Comparison of ENCODE assay signal across 18 mouse cellular contexts in the genomic region with DNA sequence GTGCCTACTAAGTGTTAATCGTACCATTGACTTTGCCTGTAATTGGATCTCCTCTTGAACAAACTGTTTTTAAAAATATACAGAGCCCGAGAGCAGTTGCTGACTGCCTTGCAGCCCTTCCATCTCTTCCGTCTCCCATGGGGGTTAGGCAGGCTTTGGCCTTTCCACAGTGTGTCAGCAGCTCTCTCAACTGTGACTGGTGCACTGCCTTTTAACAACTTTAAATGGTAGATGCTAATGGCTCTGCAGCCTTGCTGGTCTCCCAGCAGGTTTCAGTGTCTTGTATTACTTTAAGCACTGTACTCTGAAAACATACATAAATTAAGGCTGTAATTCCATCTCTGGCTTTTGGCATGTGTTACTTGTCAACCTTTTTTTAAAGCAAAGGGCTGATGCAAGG.
DNase-seq lines count a peak whose midpoint lies in the region; ATAC-seq and TF ChIP-seq lines count a peak whose summit lies in the region.
"Had no signal": no experiment of that assay in that cellular context is flagged by ENCODE, and none has a peak within 500 bp of the region (broad histone marks: within the 10 kb centered on the region; RNA-seq: fewer than 3 reads in every experiment).

No protein-coding gene starts in this region.

- no peaks in the 10 kb centered on the region for H3K4me1 ChIP-seq in hindbrain, embryonic 10.5 days (replicated peaks)
- no peaks in the 10 kb centered on the region for H3K4me1 ChIP-seq in hindbrain, postnatal 0 days (ENCODE audit: insufficient read depth, low read length)
- no peaks in the 10 kb centered on the region for H3K4me1 ChIP-seq in neural tube, embryonic 12.5 days
- H3K4me1 ChIP-seq in neural tube, embryonic 15.5 days = no peaks in the 10 kb centered on the region
- no peaks in the 10 kb centered on the region for H3K4me1 ChIP-seq in hindbrain, embryonic 11.5 days (replicated peaks; ENCODE audit: control insufficient read depth, insufficient read depth, low read length)
- H3K4me1 ChIP-seq in midbrain, embryonic 16.5 days (ENCODE audit: control insufficient read depth, insufficient read depth, low read length) = no peaks in the 10 kb centered on the region
- H3K4me1 ChIP-seq in cerebellum, adult 2 months (ENCODE audit: control insufficient read depth, insufficient read depth, low read length) = no peaks in the 10 kb centered on the region
- H3K4me1 ChIP-seq: heart, embryonic 13.5 days had no signal

- WGBS in hindbrain, embryonic 10.5 days = 54% methylated on average over 3 of the region's 3 CpGs
- 54% methylated on average over 3 of the region's 3 CpGs for WGBS in hindbrain, postnatal 0 days
- WGBS in neural tube, embryonic 12.5 days = 69% methylated on average over 3 of the region's 3 CpGs
- WGBS in neural tube, embryonic 15.5 days = 53% methylated on average over 3 of the region's 3 CpGs
- 58% methylated on average over 3 of the region's 3 CpGs for WGBS in hindbrain, embryonic 11.5 days
- WGBS in midbrain, embryonic 16.5 days = 61% methylated on average over 3 of the region's 3 CpGs
- WGBS in cerebellum, adult 2 months = 64% methylated on average over 3 of the region's 3 CpGs

- no peaks in the 10 kb centered on the region for H3K36me3 ChIP-seq in hindbrain, embryonic 10.5 days
- H3K36me3 ChIP-seq in hindbrain, postnatal 0 days (ENCODE audit: insufficient read depth, low read length) = no peaks in the 10 kb centered on the region
- H3K36me3 ChIP-seq in neural tube, embryonic 12.5 days = no peaks in the 10 kb centered on the region
- no peaks in the 10 kb centered on the region for H3K36me3 ChIP-seq in neural tube, embryonic 15.5 days
- no peaks in the 10 kb centered on the region for H3K36me3 ChIP-seq in hindbrain, embryonic 11.5 days (ENCODE audit: control insufficient read depth, insufficient read depth, low read length)
- H3K36me3 ChIP-seq in midbrain, embryonic 16.5 days (ENCODE audit: control insufficient read depth, insufficient read depth, low read length) = no peaks in the 10 kb centered on the region
- H3K36me3 ChIP-seq: heart, embryonic 13.5 days had no signal

- H3K4me2 ChIP-seq in hindbrain, postnatal 0 days (ENCODE audit: low read depth, low read length) = no peak overlapping the region
- H3K4me2 ChIP-seq in neural tube, embryonic 12.5 days (replicated peaks) = no peak overlapping the region
- H3K4me2 ChIP-seq in neural tube, embryonic 15.5 days = no peak overlapping the region
- H3K4me2 ChIP-seq in hindbrain, embryonic 11.5 days (replicated peaks; ENCODE audit: low read depth, low read length) = no peak overlapping the region
- no peak overlapping the region for H3K4me2 ChIP-seq in midbrain, embryonic 16.5 days (ENCODE audit: low read length)
- H3K4me2 ChIP-seq: heart, embryonic 13.5 days had no signal

- no peaks in the 10 kb centered on the region for H3K9me3 ChIP-seq in hindbrain, embryonic 10.5 days
- H3K9me3 ChIP-seq in hindbrain, postnatal 0 days (ENCODE audit: low read length) = no peaks in the 10 kb centered on the region
- no peaks in the 10 kb centered on the region for H3K9me3 ChIP-seq in neural tube, embryonic 12.5 days
- H3K9me3 ChIP-seq in neural tube, embryonic 15.5 days (replicated peaks) = no peaks in the 10 kb centered on the region
- H3K9me3 ChIP-seq in hindbrain, embryonic 11.5 days (ENCODE audit: control insufficient read depth, low read length) = no peaks in the 10 kb centered on the region
- H3K9me3 ChIP-seq in midbrain, embryonic 16.5 days (replicated peaks; ENCODE audit: control insufficient read depth, low read length, poor library complexity, severe bottlenecking) = no peaks in the 10 kb centered on the region
- H3K9me3 ChIP-seq: heart, embryonic 13.5 days had no signal

- DNase-seq in hindbrain, embryonic 10.5 days (ENCODE audit: low spot score) = peak; percentile 3
- no peak for DNase-seq in hindbrain, postnatal 0 days (ENCODE audit: low spot score)
- peak; percentile 11 for DNase-seq in hindbrain, embryonic 11.5 days (ENCODE audit: low spot score)
- DNase-seq in B cell, adult 2 months = no peak
- DNase-seq in cerebellum, adult 2 months = no peak
- DNase-seq: adrenal gland, postnatal 36 days; cerebellum, postnatal 14 days; gastrocnemius, postnatal 36 days; kidney, adult 18-20 months; lung, adult 2 months; right cerebral cortex, postnatal 4 days had no signal

- H3K27ac ChIP-seq in hindbrain, embryonic 10.5 days = no peak overlapping the region
- no peak overlapping the region for H3K27ac ChIP-seq in hindbrain, postnatal 0 days
- H3K27ac ChIP-seq in neural tube, embryonic 12.5 days = no peak overlapping the region
- no peak overlapping the region for H3K27ac ChIP-seq in neural tube, embryonic 15.5 days (replicated peaks)
- no peak overlapping the region for H3K27ac ChIP-seq in hindbrain, embryonic 11.5 days (ENCODE audit: low read depth, low read length)
- H3K27ac ChIP-seq in midbrain, embryonic 16.5 days (ENCODE audit: low read length) = no peak overlapping the region
- no peak overlapping the region for H3K27ac ChIP-seq in cerebellum, adult 2 months (ENCODE audit: insufficient read depth, low read length)
- H3K27ac ChIP-seq: heart, embryonic 13.5 days had no signal

- no peak for TF ChIP-seq POLR2A in cerebellum, adult 2 months (IDR thresholded peaks at IDR 0.05; ENCODE audit: borderline replicate concordance, insufficient read depth, low read length)

- no peaks in the 10 kb centered on the region for H3K27me3 ChIP-seq in hindbrain, embryonic 10.5 days (ENCODE audit: insufficient read depth, poor library complexity, severe bottlenecking)
- H3K27me3 ChIP-seq in hindbrain, postnatal 0 days (ENCODE audit: insufficient read depth, low read length) = no peaks in the 10 kb centered on the region
- H3K27me3 ChIP-seq in neural tube, embryonic 12.5 days (replicated peaks) = no peaks in the 10 kb centered on the region
- H3K27me3 ChIP-seq in neural tube, embryonic 15.5 days (replicated peaks) = no peaks in the 10 kb centered on the region
- no peaks in the 10 kb centered on the region for H3K27me3 ChIP-seq in hindbrain, embryonic 11.5 days (ENCODE audit: control insufficient read depth, insufficient read depth, low read length)
- no peaks in the 10 kb centered on the region for H3K27me3 ChIP-seq in midbrain, embryonic 16.5 days (ENCODE audit: control insufficient read depth, insufficient read depth, low read depth, low read length)
- no peaks in the 10 kb centered on the region for H3K27me3 ChIP-seq in cerebellum, adult 2 months (ENCODE audit: control insufficient read depth, insufficient read depth, low read length)
- H3K27me3 ChIP-seq: heart, embryonic 13.5 days; Patski had no signal

- no peak overlapping the region for H3K9ac ChIP-seq in hindbrain, postnatal 0 days (replicated peaks; ENCODE audit: low read length)
- no peak overlapping the region for H3K9ac ChIP-seq in neural tube, embryonic 12.5 days
- no peak overlapping the region for H3K9ac ChIP-seq in neural tube, embryonic 15.5 days (replicated peaks)
- H3K9ac ChIP-seq in hindbrain, embryonic 11.5 days (ENCODE audit: low read depth, low read length) = no peak overlapping the region
- H3K9ac ChIP-seq in midbrain, embryonic 16.5 days (ENCODE audit: low read depth, low read length) = no peak overlapping the region
- H3K9ac ChIP-seq: heart, embryonic 13.5 days had no signal

- no peak for ATAC-seq in hindbrain, postnatal 0 days
- peak; percentile 65 for ATAC-seq in neural tube, embryonic 12.5 days (ENCODE audit: low FRiP score, low read depth)
- ATAC-seq in neural tube, embryonic 15.5 days (ENCODE audit: low FRiP score) = no peak
- ATAC-seq in hindbrain, embryonic 11.5 days (ENCODE audit: low FRiP score) = peak; percentile 64; the same call in 1 of the 2 replicates
- ATAC-seq in midbrain, embryonic 16.5 days = peak; percentile 51
- ATAC-seq: forebrain, embryonic 16.5 days; Patski had no signal

- H3K4me3 ChIP-seq in hindbrain, embryonic 10.5 days = no peak overlapping the region
- H3K4me3 ChIP-seq in hindbrain, postnatal 0 days (ENCODE audit: low read length) = no peak overlapping the region
- H3K4me3 ChIP-seq in neural tube, embryonic 12.5 days = no peak overlapping the region
- no peak overlapping the region for H3K4me3 ChIP-seq in neural tube, embryonic 15.5 days (replicated peaks)
- no peak overlapping the region for H3K4me3 ChIP-seq in hindbrain, embryonic 11.5 days (ENCODE audit: low read depth, low read length)
- H3K4me3 ChIP-seq in midbrain, embryonic 16.5 days (ENCODE audit: low read depth, low read length) = no peak overlapping the region
- H3K4me3 ChIP-seq in cerebellum, adult 2 months (replicated peaks; ENCODE audit: insufficient read depth, low read depth, low read length) = no peak overlapping the region
- H3K4me3 ChIP-seq: heart, embryonic 13.5 days; myocyte had no signal

- TF ChIP-seq CTCF in hindbrain, postnatal 0 days (IDR thresholded peaks at IDR 0.05; ENCODE audit: low read depth) = no peak
- no peak for TF ChIP-seq CTCF in cerebellum, adult 2 months (IDR thresholded peaks at IDR 0.05; ENCODE audit: borderline replicate concordance, insufficient read depth, low read depth, low read length)

Comparison
In these comparisons a context has a peak if more than half of its experiments do, and no peak if none do; other contexts are left out.
1. DNase-seq: peak in hindbrain, embryonic 10.5 days (single experiment) and hindbrain, embryonic 11.5 days (single experiment); none in hindbrain, postnatal 0 days (single experiment), B cell, adult 2 months (0 of 2) and cerebellum, adult 2 months (0 of 2).
2. ATAC-seq: peak in neural tube, embryonic 12.5 days (single experiment), hindbrain, embryonic 11.5 days (single experiment) and midbrain, embryonic 16.5 days (single experiment); none in hindbrain, postnatal 0 days (single experiment) and neural tube, embryonic 15.5 days (single experiment).